Mouse (Mus musculus): ENCODE data around the gene Ctnna2. TPM values are rescaled to one million over a fixed set of nuclear protein-coding genes. Genes with fewer than 3 reads are reported as not detected.

The Ctnna2 gene
- polyA plus RNA-seq, 1 experiment: not detected

- Histone ChIP-seq H3K36me3 (ENCODE audit: control insufficient read depth, insufficient read depth) (no peaks in the 10 kb centered on the region), H3K4me2 (ENCODE audit: low read depth) (no peak overlapping the region), H3K27me3 (ENCODE audit: control insufficient read depth, insufficient read depth, insufficient read length) (no peaks in the 10 kb centered on the region), H3K4me3 (no peak overlapping the region), H3K79me2 (ENCODE audit: control insufficient read depth, insufficient read depth) (no peaks in the 10 kb centered on the region), H3ac (ENCODE audit: control insufficient read depth, insufficient read length) (no peak overlapping the region)
- no peak for TF ChIP-seq SRF (IDR thresholded peaks at IDR 0.05; ENCODE audit: control insufficient read depth, insufficient read length, low read depth)
- TF ChIP-seq CEBPB (IDR thresholded peaks at IDR 0.05; ENCODE audit: insufficient read depth, poor library complexity, severe bottlenecking): no peak
- no peak for TF ChIP-seq MAX (IDR thresholded peaks at IDR 0.05; ENCODE audit: low read depth)
- TF ChIP-seq POLR2AphosphoS2 (IDR thresholded peaks at IDR 0.05; ENCODE audit: insufficient read length, low read depth): no peak
- TF ChIP-seq POLR2A (IDR thresholded peaks at IDR 0.05; ENCODE audit: insufficient read length, low read depth): no peak
- TF ChIP-seq TCF3 (IDR thresholded peaks at IDR 0.05; ENCODE audit: insufficient read length, low read depth): no peak
- no peak for TF ChIP-seq MYOD1 (IDR thresholded peaks at IDR 0.05; ENCODE audit: control insufficient read depth in 1 of 3, insufficient read length in 2 of 3, low read depth in 2 of 3)
- no peak for TF ChIP-seq TCF12 (IDR thresholded peaks at IDR 0.05; ENCODE audit: insufficient read depth, poor library complexity, severe bottlenecking)
- no peak for TF ChIP-seq E2F4 (IDR thresholded peaks at IDR 0.05; ENCODE audit: insufficient read depth)
- no peak for TF ChIP-seq MYOG (IDR thresholded peaks at IDR 0.05; ENCODE audit: control insufficient read depth in 1 of 3, insufficient read depth in 1 of 3, insufficient read length in 2 of 3, low read depth in 2 of 3)
- TF ChIP-seq USF1 (IDR thresholded peaks at IDR 0.05; ENCODE audit: low read depth): no peak
- TF ChIP-seq REST (IDR thresholded peaks at IDR 0.05; ENCODE audit: insufficient read depth, insufficient read length): no peak
Observed at GRCm38 (mm10) chr6:77354826-77355225, 624.7 kb downstream of the Ctnna2 start.

GRCm38 (mm10) chr6:77343781-77344180 lies 635.7 kb downstream of the Ctnna2 start:
- H3K79me2 ChIP-seq (ENCODE audit: control insufficient read depth, insufficient read depth): no peaks in the 10 kb centered on the region
- H3K36me3 ChIP-seq (ENCODE audit: control insufficient read depth, insufficient read depth): no peaks in the 10 kb centered on the region
- TF ChIP-seq MYOD1 (IDR thresholded peaks at IDR 0.05; ENCODE audit: control insufficient read depth in 1 of 3, insufficient read length in 2 of 3, low read depth in 2 of 3) (no peak), MYOG (IDR thresholded peaks at IDR 0.05; ENCODE audit: control insufficient read depth in 1 of 3, insufficient read depth in 1 of 3, insufficient read length in 2 of 3, low read depth in 2 of 3) (no peak), USF1 (IDR thresholded peaks at IDR 0.05; ENCODE audit: low read depth) (no peak), MAX (IDR thresholded peaks at IDR 0.05; ENCODE audit: low read depth) (no peak), SRF (IDR thresholded peaks at IDR 0.05; ENCODE audit: control insufficient read depth, insufficient read length, low read depth) (no peak), TCF3 (IDR thresholded peaks at IDR 0.05; ENCODE audit: insufficient read length, low read depth) (no peak)
- H3K27me3 ChIP-seq (ENCODE audit: control insufficient read depth, insufficient read depth, insufficient read length): no peaks in the 10 kb centered on the region
- H3ac ChIP-seq (ENCODE audit: control insufficient read depth, insufficient read length): no peak overlapping the region
- no peak overlapping the region for H3K4me3 ChIP-seq
- no peak overlapping the region for H3K4me2 ChIP-seq (ENCODE audit: low read depth)

- no peak for TF ChIP-seq MYOD1 (IDR thresholded peaks at IDR 0.05; ENCODE audit: control insufficient read depth in 1 of 3, insufficient read length in 2 of 3, low read depth in 2 of 3)
- TF ChIP-seq MAX (IDR thresholded peaks at IDR 0.05; ENCODE audit: low read depth): no peak
- TF ChIP-seq E2F4 (IDR thresholded peaks at IDR 0.05; ENCODE audit: insufficient read depth): no peak
- no peak for TF ChIP-seq CEBPB (IDR thresholded peaks at IDR 0.05; ENCODE audit: insufficient read depth, poor library complexity, severe bottlenecking)
- TF ChIP-seq POLR2AphosphoS2 (IDR thresholded peaks at IDR 0.05; ENCODE audit: insufficient read length, low read depth): no peak
- no peak for TF ChIP-seq MYOG (IDR thresholded peaks at IDR 0.05; ENCODE audit: control insufficient read depth in 1 of 3, insufficient read depth in 1 of 3, insufficient read length in 2 of 3, low read depth in 2 of 3)
- TF ChIP-seq TCF3 (IDR thresholded peaks at IDR 0.05; ENCODE audit: insufficient read length, low read depth): no peak
- no peak for TF ChIP-seq SRF (IDR thresholded peaks at IDR 0.05; ENCODE audit: control insufficient read depth, insufficient read length, low read depth)
- TF ChIP-seq REST (IDR thresholded peaks at IDR 0.05; ENCODE audit: insufficient read depth, insufficient read length): no peak
- TF ChIP-seq POLR2A (IDR thresholded peaks at IDR 0.05; ENCODE audit: insufficient read length, low read depth): no peak
- no peak for TF ChIP-seq USF1 (IDR thresholded peaks at IDR 0.05; ENCODE audit: low read depth)
- TF ChIP-seq TCF12 (IDR thresholded peaks at IDR 0.05; ENCODE audit: insufficient read depth, poor library complexity, severe bottlenecking): no peak
- Histone ChIP-seq H3K27me3 (ENCODE audit: control insufficient read depth, insufficient read depth, insufficient read length) (no peaks in the 10 kb centered on the region), H3K4me2 (ENCODE audit: low read depth) (no peak overlapping the region), H3ac (ENCODE audit: control insufficient read depth, insufficient read length) (no peak overlapping the region), H3K4me3 (no peak overlapping the region), H3K79me2 (ENCODE audit: control insufficient read depth, insufficient read depth) (no peaks in the 10 kb centered on the region), H3K36me3 (ENCODE audit: control insufficient read depth, insufficient read depth) (no peaks in the 10 kb centered on the region)
Observed at GRCm38 (mm10) chr6:77335537-77335936, 644.0 kb downstream of the Ctnna2 start.

DNA sequence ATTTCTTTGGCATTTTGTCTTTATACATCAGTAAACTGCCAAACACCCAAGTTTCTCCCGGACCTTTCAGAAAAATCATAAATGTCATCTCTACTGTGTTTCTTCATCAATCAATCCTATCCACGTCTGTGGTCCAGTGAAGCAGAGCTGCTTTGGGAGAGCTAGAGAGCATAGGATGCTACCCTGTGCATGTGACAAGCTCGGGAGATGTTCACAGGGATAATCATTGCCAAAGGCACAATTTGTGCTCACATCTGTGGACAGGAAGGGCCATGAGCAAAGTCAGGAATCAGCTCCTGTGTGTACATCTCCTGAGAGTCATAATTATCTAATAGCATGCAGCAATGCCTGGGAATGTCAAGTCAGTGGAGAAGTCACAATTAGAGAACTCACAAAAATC lies 654.8 kb downstream of the Ctnna2 start:
- no peak overlapping the region for H3ac ChIP-seq (ENCODE audit: control insufficient read depth, insufficient read length)
- H3K4me2 ChIP-seq (ENCODE audit: low read depth): no peak overlapping the region
- H3K79me2 ChIP-seq (ENCODE audit: control insufficient read depth, insufficient read depth): no peaks in the 10 kb centered on the region
- H3K4me3 ChIP-seq: no peak overlapping the region
- TF ChIP-seq TCF12 (IDR thresholded peaks at IDR 0.05; ENCODE audit: insufficient read depth, poor library complexity, severe bottlenecking) (no peak), MAX (IDR thresholded peaks at IDR 0.05; ENCODE audit: low read depth) (no peak), E2F4 (IDR thresholded peaks at IDR 0.05; ENCODE audit: insufficient read depth) (no peak), MYOD1 (IDR thresholded peaks at IDR 0.05; ENCODE audit: control insufficient read depth in 1 of 3, insufficient read length in 2 of 3, low read depth in 2 of 3) (no peak), REST (IDR thresholded peaks at IDR 0.05; ENCODE audit: insufficient read depth, insufficient read length) (no peak), POLR2A (IDR thresholded peaks at IDR 0.05; ENCODE audit: insufficient read length, low read depth) (no peak), CEBPB (IDR thresholded peaks at IDR 0.05; ENCODE audit: insufficient read depth, poor library complexity, severe bottlenecking) (no peak)
- H3K36me3 ChIP-seq (ENCODE audit: control insufficient read depth, insufficient read depth): no peaks in the 10 kb centered on the region
- no peaks in the 10 kb centered on the region for H3K27me3 ChIP-seq (ENCODE audit: control insufficient read depth, insufficient read depth, insufficient read length)

DNA sequence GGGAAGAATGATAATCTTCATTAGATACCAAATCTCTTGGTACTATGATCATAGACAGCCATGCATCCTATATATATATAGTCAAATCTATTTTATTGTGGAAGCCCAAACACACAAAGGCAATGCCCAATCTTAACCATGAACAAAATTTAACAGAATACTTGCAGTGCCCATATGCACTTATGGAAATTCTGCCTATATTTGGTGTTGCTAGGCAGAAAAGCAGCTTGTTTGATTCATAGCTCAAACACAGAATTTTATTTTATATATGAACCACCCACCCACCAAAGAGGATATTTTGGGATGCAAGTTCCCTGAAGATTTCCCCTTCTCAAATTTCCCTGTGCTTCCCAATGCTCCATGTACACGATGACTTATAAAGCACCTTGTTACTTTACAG lies 655.2 kb downstream of the Ctnna2 start:
- H3ac ChIP-seq (ENCODE audit: control insufficient read depth, insufficient read length): no peak overlapping the region
- H3K27me3 ChIP-seq (ENCODE audit: control insufficient read depth, insufficient read depth, insufficient read length): no peaks in the 10 kb centered on the region
- H3K79me2 ChIP-seq (ENCODE audit: control insufficient read depth, insufficient read depth): no peaks in the 10 kb centered on the region
- no peak overlapping the region for H3K4me2 ChIP-seq (ENCODE audit: low read depth)
- H3K4me3 ChIP-seq: no peak overlapping the region
- TF ChIP-seq SRF (IDR thresholded peaks at IDR 0.05; ENCODE audit: control insufficient read depth, insufficient read length, low read depth): no peak
- H3K36me3 ChIP-seq (ENCODE audit: control insufficient read depth, insufficient read depth): no peaks in the 10 kb centered on the region
